Mouse (Mus musculus) forebrain, embryonic 14.5 days (tissue): Measurements from ENCODE around the gene St6gal1. TPM values are rescaled to one million over a fixed set of nuclear protein-coding genes. Genes with fewer than 3 reads are reported as not detected.

Experiments used
- ATAC-seq: fragments of 200-750 bp; cut with Nextera tagmentation; 2 replicates; pipeline ENCODE4 v1.8.0; 2017; ENCODE audit warnings: mild to moderate bottlenecking, moderate library complexity
- DNase-seq: peaks from one replicate; pipeline ENCODE4 v3.0.0-alpha.2; 2015; ENCODE audit warnings: low spot score
- H3K27ac ChIP-seq: fragments of 300-500 bp; sonication (generic); 2 replicates; pipeline ENCODE4 v1.5.1; 2014; ENCODE audit warnings: low read depth, mild to moderate bottlenecking, control low read depth, low read length, moderate library complexity
- H3K27me3 ChIP-seq: fragments of 300-500 bp; sonication (generic); replicated peaks from 2 replicates; pipeline ENCODE4 v1.6.1; 2014; ENCODE audit warnings: low read length, control low read depth, mixed read lengths; ENCODE audit not compliant: control insufficient read depth, insufficient read depth
- H3K36me3 ChIP-seq: fragments of 300-500 bp; sonication (generic); 2 replicates; pipeline ENCODE4 v1.6.1; 2014; ENCODE audit warnings: low read length, control low read depth; ENCODE audit not compliant: control insufficient read depth, insufficient read depth
- H3K4me1 ChIP-seq: fragments of 300-500 bp; sonication (generic); 2 replicates; pipeline ENCODE4 v1.6.1; 2014; ENCODE audit warnings: antibody characterized with exemption, low read length, control low read depth; ENCODE audit not compliant: control insufficient read depth, insufficient read depth
- H3K4me2 ChIP-seq: fragments of 300-500 bp; sonication (generic); 2 replicates; pipeline ENCODE4 v1.6.1; 2014; ENCODE audit warnings: mild to moderate bottlenecking, control low read depth, low read length
- H3K4me3 ChIP-seq: fragments of 300-500 bp; sonication (generic); 2 replicates; pipeline ENCODE4 v1.5.1; 2014; ENCODE audit warnings: low read depth, low read length, control low read depth
- H3K9ac ChIP-seq: fragments of 300-500 bp; sonication (generic); 2 replicates; pipeline ENCODE4 v1.6.1; 2014; ENCODE audit warnings: mild to moderate bottlenecking, low read length, control low read depth, moderate library complexity
- H3K9me3 ChIP-seq: fragments of 300-500 bp; sonication (generic); replicated peaks from 2 replicates; pipeline ENCODE4 v1.6.1; 2016; ENCODE audit warnings: low read length, control low read depth, mixed read lengths; ENCODE audit not compliant: control insufficient read depth
- WGBS: fragments of 180-500 bp; shearing (Covaris S2); extraction: QIAGEN DNeasy Blood & Tissue Kit; methylation state at CpG from one replicate; pipeline ENCODE4 v1.1.7; 2014; 5-methylcytosine and 5-hydroxymethylcytosine counted together
- polyA plus RNA-seq: library from polyadenylated mRNA; unstranded; fragments of >200 nt; fragmentation: Nextera tagmentation; extraction: Ambion mirVana; gene quantifications from 2 replicates; pipeline ENCODE4 v1.2.1, GENCODE M21; 2014

Gene St6gal1
- polyA plus RNA-seq, 1 experiment from 2014 or later: 46.0 TPM

- Histone ChIP-seq H3K4me2 (no peak overlapping the region), H3K9me3 (no peaks in the 10 kb centered on the region), H3K4me1 (no peaks in the 10 kb centered on the region), H3K4me3 (no peak overlapping the region), H3K27ac (no peak overlapping the region), H3K27me3 (no peaks in the 10 kb centered on the region), H3K36me3 (no peaks in the 10 kb centered on the region), H3K9ac (no peak overlapping the region)
- DNase-seq (peak; percentile 83), ATAC-seq (peak; percentile 37; the same call in 1 of the 2 replicates)
- WGBS: 51% methylated on average over 8 of the region's 8 CpGs
Measured at GRCm38 (mm10) chr16:23403008-23403755, 178.6 kb downstream of the St6gal1 start.

Other genes starting within 250 kb of the St6gal1 start
- gene Kng2, start 195.3 kb upstream of the St6gal1 start, polyA plus RNA-seq: 0.13 TPM in 1 of 2 replicates, not detected in the other
- gene Kng1, start 166.9 kb upstream of the St6gal1 start, polyA plus RNA-seq: not detected in 2 replicates
- gene Eif4a2, start 117.3 kb upstream of the St6gal1 start, polyA plus RNA-seq: 340 and 434 TPM in 2 replicates
- 82.7 and 110 TPM in 2 replicates for gene Rfc4, start 97.0 kb upstream of the St6gal1 start, polyA plus RNA-seq
- not detected in 2 replicates for gene Adipoq, start 78.2 kb upstream of the St6gal1 start, polyA plus RNA-seq
- gene Rtp1, start 204.4 kb downstream of the St6gal1 start, polyA plus RNA-seq: 0.09 and 0.10 TPM in 2 replicates